Mouse (Mus musculus) E14TG2a.4 (cell line): ENCODE measurements around the gene Afp.

Source experiments
- H3K27me3 ChIP-seq: 2 replicates; pipeline ENCODE4 v1.6.1; 2014; ENCODE audit warnings: low read length, control low read depth; ENCODE audit not compliant: insufficient read depth
- H3K36me3 ChIP-seq: 2 replicates; pipeline ENCODE4 v1.6.1; 2014; ENCODE audit warnings: low read length, control low read depth; ENCODE audit not compliant: insufficient read depth
- H3K4me1 ChIP-seq: replicated peaks from 2 replicates; pipeline ENCODE4 v1.6.1; 2014; ENCODE audit warnings: low read depth, low read length, control low read depth
- H3K4me3 ChIP-seq: replicated peaks from 2 replicates; pipeline ENCODE4 v1.5.1; 2014; ENCODE audit warnings: mild to moderate bottlenecking, low read length
- H3K9me3 ChIP-seq: 2 replicates; pipeline ENCODE4 v1.6.1; 2014; ENCODE audit warnings: low read length, control low read depth
- CTCF ChIP-seq: conservative IDR thresholded peaks from 2 replicates; pipeline ENCODE4 v1.5.1; 2014; ENCODE audit warnings: low read length
- NANOG ChIP-seq: IDR thresholded peaks from 2 replicates; pipeline ENCODE4 v1.6.1; 2014; ENCODE audit warnings: borderline replicate concordance, low read length, mixed read lengths
- POU5F1 ChIP-seq: IDR thresholded peaks from 2 replicates; pipeline ENCODE4 v1.6.1; 2014; ENCODE audit warnings: low read length, borderline replicate concordance

Gene Afp

DNA sequence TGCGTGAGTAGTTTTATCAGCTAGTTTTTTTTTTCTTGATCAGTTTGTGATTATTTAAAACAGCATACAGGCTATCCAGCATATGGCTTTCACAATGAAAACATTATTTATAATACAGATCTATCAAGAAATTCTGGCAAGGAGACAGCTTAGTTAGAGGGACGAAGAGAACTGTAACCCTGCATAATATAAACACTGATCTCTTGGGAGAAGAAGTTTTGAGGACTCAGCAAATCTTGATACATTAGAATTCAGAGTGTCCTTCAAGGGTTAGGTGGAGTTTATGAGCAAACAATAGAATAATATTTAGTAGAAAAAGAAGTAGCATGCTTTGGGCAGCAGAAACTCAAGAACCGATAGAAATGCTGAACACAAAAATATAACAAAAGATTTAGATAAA lies 19.7 kb upstream of the Afp start:
- TF ChIP-seq POU5F1 (no peak), CTCF (no peak), NANOG (no peak)
- Histone ChIP-seq H3K4me1 (no peaks in the 10 kb centered on the region), H3K9me3 (no peaks in the 10 kb centered on the region), H3K4me3 (no peak overlapping the region), H3K36me3 (no peaks in the 10 kb centered on the region), H3K27me3 (no peaks in the 10 kb centered on the region)

DNA sequence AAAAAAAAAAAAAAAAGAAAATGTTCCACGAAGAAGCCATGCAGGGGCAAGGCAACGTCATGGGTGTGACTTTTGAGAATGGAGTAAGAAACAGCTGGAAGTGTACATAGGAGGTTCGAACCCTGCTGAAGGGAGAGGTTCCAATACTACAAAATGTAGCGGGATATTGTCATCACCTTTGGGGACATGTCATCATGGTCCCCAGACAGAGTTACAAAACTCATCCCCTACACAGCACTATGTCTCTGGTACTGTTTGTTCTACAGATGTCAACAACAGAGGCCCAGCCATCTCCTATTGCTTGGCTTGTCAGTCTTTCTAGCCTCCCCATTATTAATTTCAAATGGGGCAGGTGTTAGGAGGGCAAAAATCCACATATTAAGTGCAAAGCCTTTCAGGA lies 16.6 kb upstream of the Afp start:
- no peaks in the 10 kb centered on the region for H3K27me3 ChIP-seq
- no peaks in the 10 kb centered on the region for H3K4me1 ChIP-seq
- no peak for TF ChIP-seq POU5F1
- no peak for TF ChIP-seq CTCF
- TF ChIP-seq NANOG: no peak
- H3K4me3 ChIP-seq: no peak overlapping the region
- no peaks in the 10 kb centered on the region for H3K9me3 ChIP-seq
- no peaks in the 10 kb centered on the region for H3K36me3 ChIP-seq

DNA sequence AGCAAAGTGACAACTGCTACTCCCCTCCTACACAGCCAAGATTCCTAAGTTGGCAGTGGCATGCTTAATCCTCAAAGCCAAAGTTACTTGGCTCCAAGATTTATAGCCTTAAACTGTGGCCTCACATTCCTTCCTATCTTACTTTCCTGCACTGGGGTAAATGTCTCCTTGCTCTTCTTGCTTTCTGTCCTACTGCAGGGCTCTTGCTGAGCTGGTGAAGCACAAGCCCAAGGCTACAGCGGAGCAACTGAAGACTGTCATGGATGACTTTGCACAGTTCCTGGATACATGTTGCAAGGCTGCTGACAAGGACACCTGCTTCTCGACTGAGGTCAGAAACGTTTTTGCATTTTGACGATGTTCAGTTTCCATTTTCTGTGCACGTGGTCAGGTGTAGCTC lies 16.2 kb upstream of the Afp start:
- no peak for TF ChIP-seq POU5F1
- TF ChIP-seq CTCF: no peak
- TF ChIP-seq NANOG: no peak
- H3K27me3 ChIP-seq: no peaks in the 10 kb centered on the region
- H3K4me3 ChIP-seq: no peak overlapping the region
- H3K9me3 ChIP-seq: no peaks in the 10 kb centered on the region
- H3K4me1 ChIP-seq: no peaks in the 10 kb centered on the region
- H3K36me3 ChIP-seq: no peaks in the 10 kb centered on the region

DNA sequence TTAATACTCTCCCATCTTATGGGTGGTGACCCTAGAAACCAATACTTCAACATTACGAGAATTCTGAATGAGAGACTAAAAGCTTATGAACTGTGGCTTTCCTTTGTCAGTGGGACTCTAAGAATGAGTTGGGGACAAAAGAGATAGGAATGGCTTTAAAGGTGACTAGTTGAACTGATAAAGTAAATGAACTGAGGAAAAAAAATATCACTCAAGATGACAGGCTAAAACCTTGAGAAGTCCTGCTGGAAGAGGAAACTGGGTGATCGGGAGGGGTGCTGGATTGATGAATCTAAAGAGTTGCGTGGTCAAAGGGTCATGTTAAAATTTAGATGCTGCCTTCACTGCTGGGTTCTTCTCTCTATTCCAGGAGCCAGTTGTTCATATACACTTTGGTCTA lies 13.8 kb upstream of the Afp start:
- Histone ChIP-seq H3K4me3 (no peak overlapping the region), H3K36me3 (no peaks in the 10 kb centered on the region), H3K4me1 (no peaks in the 10 kb centered on the region), H3K9me3 (no peaks in the 10 kb centered on the region), H3K27me3 (no peaks in the 10 kb centered on the region)
- TF ChIP-seq CTCF (no peak), NANOG (no peak), POU5F1 (no peak)

DNA sequence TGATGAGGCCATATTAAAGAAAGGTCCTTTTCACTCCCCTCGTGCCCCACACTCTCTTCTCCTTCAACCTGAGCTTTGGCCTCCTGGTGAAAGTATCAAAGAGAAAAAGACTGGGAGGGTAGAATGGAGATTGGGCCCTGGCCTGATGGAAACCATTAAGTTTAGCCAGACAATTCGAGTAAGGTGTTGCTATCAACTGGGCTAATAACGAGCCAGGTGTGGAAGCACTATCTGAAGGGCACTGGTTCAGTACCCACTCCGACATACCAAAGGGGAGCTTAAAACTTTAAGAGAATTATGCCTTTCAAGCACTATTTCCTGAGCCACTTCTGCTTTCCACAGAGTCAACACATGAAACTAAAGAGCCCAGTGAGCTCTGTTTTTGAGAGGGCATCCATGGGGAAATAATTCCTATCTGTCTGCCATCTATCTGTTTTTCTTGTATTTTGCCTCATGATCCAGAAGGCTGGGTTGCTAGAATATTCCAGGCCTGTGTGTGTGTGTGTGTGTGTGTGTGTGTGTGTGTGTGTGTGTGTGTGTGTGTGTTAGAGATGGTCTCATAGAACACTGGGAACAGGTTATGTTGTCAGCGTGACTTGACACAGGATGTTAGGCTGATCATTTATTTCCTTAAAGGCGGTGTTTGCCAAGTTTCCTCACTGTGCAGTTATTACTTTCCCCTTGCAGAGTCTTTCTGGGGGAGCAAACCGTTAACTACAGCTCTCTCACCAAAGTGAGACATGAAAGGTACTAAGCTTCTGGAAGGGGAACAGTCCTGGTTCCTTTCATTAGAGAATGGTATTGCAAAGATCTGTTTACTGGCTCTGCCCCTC lies 13.0 kb upstream of the Afp start:
- TF ChIP-seq NANOG (no peak), CTCF (no peak), POU5F1 (no peak)

DNA sequence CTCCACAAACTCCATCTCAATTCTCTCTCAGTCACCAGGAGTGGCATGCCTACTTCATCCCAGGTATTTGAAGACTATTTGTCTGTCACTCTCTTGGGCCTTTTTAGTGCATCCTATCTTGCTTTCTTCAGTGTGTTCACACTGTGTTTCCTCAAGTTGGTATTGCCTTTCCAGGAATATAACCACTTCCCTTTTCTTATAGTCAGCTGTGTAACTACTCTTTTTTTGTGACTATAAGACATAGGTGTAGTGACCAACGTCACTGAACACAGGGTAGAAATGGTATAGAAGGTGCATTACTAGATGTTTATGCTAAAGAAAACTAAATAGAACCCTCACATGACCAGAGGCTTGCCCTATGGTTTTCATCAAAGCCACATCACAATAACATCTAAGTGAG lies 11.7 kb upstream of the Afp start:
- Histone ChIP-seq H3K4me3 (no peak overlapping the region), H3K9me3 (no peaks in the 10 kb centered on the region), H3K4me1 (no peaks in the 10 kb centered on the region), H3K27me3 (no peaks in the 10 kb centered on the region), H3K36me3 (no peaks in the 10 kb centered on the region)
- TF ChIP-seq POU5F1: no peak
- TF ChIP-seq NANOG: no peak
- TF ChIP-seq CTCF: no peak

More for the DNA sequence above, 13.0 kb upstream of the Afp start:
- no peak overlapping the region for H3K4me3 ChIP-seq
- H3K27me3 ChIP-seq: no peaks in the 10 kb centered on the region
- no peaks in the 10 kb centered on the region for H3K36me3 ChIP-seq
- no peaks in the 10 kb centered on the region for H3K4me1 ChIP-seq
- no peaks in the 10 kb centered on the region for H3K9me3 ChIP-seq

DNA sequence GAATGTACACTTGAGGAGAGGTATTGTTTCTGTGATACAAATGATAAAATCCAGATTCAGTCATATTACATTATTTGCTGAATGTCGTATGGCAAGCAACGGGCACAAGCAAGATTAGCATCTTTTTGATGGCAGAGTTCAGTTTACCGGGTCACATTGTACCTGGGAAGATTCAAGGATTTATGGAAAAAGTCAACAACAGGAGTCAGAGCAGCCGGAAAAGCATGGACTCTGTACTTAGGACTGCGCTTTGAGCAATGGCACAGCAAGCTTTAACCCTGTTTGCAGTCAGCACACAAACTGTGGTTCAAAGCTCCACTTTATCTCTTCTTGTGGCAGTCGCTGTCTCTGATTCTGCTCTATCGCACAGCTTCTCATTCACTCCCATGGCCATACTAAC lies 4.9 kb upstream of the Afp start:
- Histone ChIP-seq H3K36me3 (no peaks in the 10 kb centered on the region), H3K4me1 (no peaks in the 10 kb centered on the region), H3K27me3 (no peaks in the 10 kb centered on the region), H3K9me3 (no peaks in the 10 kb centered on the region), H3K4me3 (no peak overlapping the region)
- TF ChIP-seq CTCF: no peak
- TF ChIP-seq NANOG: no peak

DNA sequence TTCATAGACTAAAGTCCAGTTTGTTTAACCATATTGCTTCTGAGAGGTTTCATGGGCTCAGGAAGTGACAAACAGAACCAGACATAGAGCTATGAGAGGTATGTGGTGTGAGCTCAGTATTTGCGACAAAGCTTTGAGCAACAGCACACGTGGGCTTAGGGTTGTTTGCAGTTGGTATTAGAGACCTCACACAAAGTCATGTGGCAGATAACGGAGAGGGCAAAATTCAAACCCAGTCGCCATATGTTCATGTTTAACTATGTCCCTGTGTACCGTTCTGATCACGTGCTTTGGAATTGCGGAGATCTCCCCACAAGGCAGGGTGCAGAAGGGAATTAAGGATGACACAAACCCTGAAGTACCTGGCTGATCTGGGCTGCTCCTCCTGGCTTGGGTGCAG lies 2.2 kb upstream of the Afp start:
- Histone ChIP-seq H3K36me3 (no peaks in the 10 kb centered on the region), H3K27me3 (no peaks in the 10 kb centered on the region), H3K4me1 (no peaks in the 10 kb centered on the region), H3K4me3 (no peak overlapping the region), H3K9me3 (no peaks in the 10 kb centered on the region)
- no peak for TF ChIP-seq POU5F1
- TF ChIP-seq CTCF: no peak
- no peak for TF ChIP-seq NANOG

DNA sequence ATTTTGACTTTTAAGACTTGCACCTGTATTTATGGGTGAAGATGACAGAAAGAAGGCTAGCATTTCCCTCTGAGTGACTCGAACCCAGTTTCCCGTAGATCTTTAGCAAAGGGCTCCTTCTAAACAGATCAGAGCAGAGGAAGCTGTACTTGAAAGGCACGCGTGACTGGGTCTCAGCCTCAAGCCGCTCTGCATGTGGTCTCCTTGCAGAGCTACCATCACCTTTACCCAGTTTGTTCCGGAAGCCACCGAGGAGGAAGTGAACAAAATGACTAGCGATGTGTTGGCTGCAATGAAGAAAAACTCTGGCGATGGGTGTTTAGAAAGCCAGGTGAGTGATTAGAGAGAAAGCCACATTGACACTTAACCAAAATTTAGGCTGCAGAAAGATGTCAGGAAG lies 1.9 kb downstream of the Afp start:
- Histone ChIP-seq H3K4me1 (no peaks in the 10 kb centered on the region), H3K27me3 (no peaks in the 10 kb centered on the region), H3K9me3 (no peaks in the 10 kb centered on the region), H3K4me3 (no peak overlapping the region), H3K36me3 (no peaks in the 10 kb centered on the region)
- no peak for TF ChIP-seq NANOG
- no peak for TF ChIP-seq CTCF
- no peak for TF ChIP-seq POU5F1
